Mouse (Mus musculus) CH12.LX (cell line): ENCODE data around the gene Zg16. TPM values are rescaled to one million over a fixed set of nuclear protein-coding genes. Genes with fewer than 3 reads are reported as not detected.

Source experiments
- DNase-seq: peaks from one replicate; pipeline ENCODE4 v3.0.0-alpha.2; 2013; ENCODE audit errors: extremely low read depth
- H3K27ac ChIP-seq: 2 replicates; pipeline ENCODE4 v1.5.1; 2012; ENCODE audit warnings: low read depth, mild to moderate bottlenecking, control low read depth, moderate library complexity; ENCODE audit not compliant: insufficient read depth
- H3K27me3 ChIP-seq: replicated peaks from 2 replicates; pipeline ENCODE3; 2012; ENCODE audit warnings: inconsistent platforms
- H3K36me3 ChIP-seq, 2 experiments: replicated peaks in 1 of 2; 2 replicates each; pipeline versions ENCODE3 to v1.6.1; 2012; ENCODE audit warnings: inconsistent platforms in 1 of 2, low read length in 1 of 2, mild to moderate bottlenecking in 1 of 2, mixed read lengths in 1 of 2, moderate library complexity in 1 of 2; ENCODE audit not compliant: control insufficient read depth in 1 of 2, insufficient read depth in 1 of 2
- H3K4me1 ChIP-seq, 2 experiments: 2 replicates each; pipeline ENCODE4 v1.6.1; 2012; ENCODE audit warnings: inconsistent platforms in 1 of 2, moderate library complexity in 1 of 2; ENCODE audit not compliant: insufficient read depth in 2 of 2, control insufficient read depth in 1 of 2
- H3K4me2 ChIP-seq: 2 replicates; pipeline ENCODE4 v1.6.1; 2012; ENCODE audit warnings: low read depth, mild to moderate bottlenecking, control low read depth; ENCODE audit not compliant: poor library complexity, insufficient read depth, severe bottlenecking
- H3K4me3 ChIP-seq, 3 experiments: fragments of 150-350 bp in 1 of 3; sonication (generic) in 1 of 3; replicated peaks in 1 of 3; 2 replicates each; pipeline versions ENCODE3 to v1.5.1; 2011 to 2012; ENCODE audit warnings: low read depth in 2 of 3, low read length in 2 of 3, mild to moderate bottlenecking in 2 of 3, moderate library complexity in 2 of 3, control low read depth in 1 of 3, improper control_type of control experiment in 1 of 3, inconsistent platforms in 1 of 3, mixed read lengths in 1 of 3; ENCODE audit not compliant: poor library complexity in 1 of 3
- H3K79me2 ChIP-seq: replicated peaks from 2 replicates; pipeline ENCODE4 v1.6.1; 2012; ENCODE audit warnings: mild to moderate bottlenecking, moderate library complexity; ENCODE audit not compliant: control insufficient read depth, poor library complexity, insufficient read depth, severe bottlenecking; ENCODE audit errors: extremely low read depth
- H3K9ac ChIP-seq: 2 replicates; pipeline ENCODE4 v1.6.1; 2012; ENCODE audit warnings: low read depth, mild to moderate bottlenecking, control low read depth, moderate library complexity; ENCODE audit not compliant: insufficient read depth
- H3K9me3 ChIP-seq: replicated peaks from 2 replicates; pipeline ENCODE3; 2012; ENCODE audit warnings: low read length, inconsistent platforms, mixed read lengths
- BHLHE40 ChIP-seq: IDR thresholded peaks from 2 replicates; pipeline ENCODE4 v1.6.1; 2011; ENCODE audit warnings: mild to moderate bottlenecking, low read depth, low read length, improper control_type of control experiment
- CHD1 ChIP-seq: IDR thresholded peaks from 2 replicates; pipeline ENCODE4 v1.6.1; 2012; ENCODE audit warnings: low read depth, low read length, improper control_type of control experiment, inconsistent platforms
- CHD2 ChIP-seq: IDR thresholded peaks from 2 replicates; pipeline ENCODE4 v1.6.1; 2011; ENCODE audit warnings: low read length, improper control_type of control experiment
- CTCF ChIP-seq, 2 experiments: IDR thresholded peaks in 1 of 2; conservative IDR thresholded peaks in 1 of 2; 2 replicates each; pipeline ENCODE4 v1.5.1; 2011 to 2012; ENCODE audit warnings: low read depth in 2 of 2, low read length in 2 of 2, improper control_type of control experiment in 1 of 2, inconsistent platforms in 1 of 2, mild to moderate bottlenecking in 1 of 2, moderate library complexity in 1 of 2
- E2F4 ChIP-seq: IDR thresholded peaks from 2 replicates; pipeline ENCODE4 v1.6.1; 2011; ENCODE audit warnings: low read depth, low read length, improper control_type of control experiment; ENCODE audit not compliant: insufficient replicate concordance
- ELF1 ChIP-seq: IDR thresholded peaks from 2 replicates; pipeline ENCODE4 v1.6.1; 2014; ENCODE audit warnings: low read depth, mild to moderate bottlenecking, inconsistent platforms, low read length, improper control_type of control experiment
- EP300 ChIP-seq: IDR thresholded peaks from 2 replicates; pipeline ENCODE4 v1.6.1; 2011; ENCODE audit warnings: low read length, improper control_type of control experiment
- ETS1 ChIP-seq: conservative IDR thresholded peaks from 2 replicates; pipeline ENCODE4 v1.6.1; 2012; ENCODE audit warnings: low read depth, mild to moderate bottlenecking, inconsistent platforms, low read length, improper control_type of control experiment, moderate library complexity
- GABPA ChIP-seq: IDR thresholded peaks from 2 replicates; pipeline ENCODE4 v1.6.1; 2012; ENCODE audit warnings: low read depth, low read length, improper control_type of control experiment, inconsistent platforms; ENCODE audit not compliant: insufficient replicate concordance
- HCFC1 ChIP-seq: IDR thresholded peaks from 2 replicates; pipeline ENCODE4 v1.6.1; 2012; ENCODE audit warnings: low read depth, mild to moderate bottlenecking, inconsistent platforms, low read length, improper control_type of control experiment
- IRF4 ChIP-seq: IDR thresholded peaks from 2 replicates; pipeline ENCODE4 v1.6.1; 2014; ENCODE audit warnings: low read depth, mild to moderate bottlenecking, inconsistent platforms, low read length, improper control_type of control experiment
- JUN ChIP-seq: IDR thresholded peaks from 2 replicates; pipeline ENCODE4 v1.6.1; 2011; ENCODE audit warnings: low read depth, mild to moderate bottlenecking, low read length, improper control_type of control experiment, moderate library complexity; ENCODE audit not compliant: insufficient read depth
- JUND ChIP-seq: conservative IDR thresholded peaks from 2 replicates; pipeline ENCODE4 v1.6.1; 2011; ENCODE audit warnings: low read depth, low read length, improper control_type of control experiment
- KAT2A ChIP-seq: IDR thresholded peaks from 2 replicates; pipeline ENCODE4 v1.6.1; 2012; ENCODE audit warnings: low read length, improper control_type of control experiment, inconsistent platforms; ENCODE audit not compliant: insufficient replicate concordance
- MAFK ChIP-seq: IDR thresholded peaks from 2 replicates; pipeline ENCODE4 v1.6.1; 2011; ENCODE audit warnings: low read length, improper control_type of control experiment; ENCODE audit not compliant: insufficient replicate concordance
- MAX ChIP-seq: IDR thresholded peaks from 2 replicates; pipeline ENCODE4 v1.6.1; 2011; ENCODE audit warnings: low read length, improper control_type of control experiment
- MAZ ChIP-seq: IDR thresholded peaks from 2 replicates; pipeline ENCODE4 v1.6.1; 2012; ENCODE audit warnings: low read depth, mild to moderate bottlenecking, inconsistent platforms, low read length, improper control_type of control experiment, moderate library complexity
- MEF2A ChIP-seq: IDR thresholded peaks from 2 replicates; pipeline ENCODE4 v1.6.1; 2014; ENCODE audit warnings: low read depth, mild to moderate bottlenecking, inconsistent platforms, low read length, improper control_type of control experiment, borderline replicate concordance
- MXI1 ChIP-seq: IDR thresholded peaks from 2 replicates; pipeline ENCODE4 v1.6.1; 2011; ENCODE audit warnings: mild to moderate bottlenecking, low read depth, low read length, improper control_type of control experiment
- MYC ChIP-seq: IDR thresholded peaks from 2 replicates; pipeline ENCODE4 v1.6.1; 2011; ENCODE audit warnings: low read depth, mild to moderate bottlenecking, improper control_type of control experiment, low read length
- NELFE ChIP-seq: IDR thresholded peaks from 2 replicates; pipeline ENCODE4 v1.6.1; 2011; ENCODE audit warnings: low read depth, low read length, improper control_type of control experiment
- NRF1 ChIP-seq: IDR thresholded peaks from 2 replicates; pipeline ENCODE4 v1.6.1; 2014; ENCODE audit warnings: low read depth, mild to moderate bottlenecking, inconsistent platforms, low read length, improper control_type of control experiment, moderate library complexity
- PAX5 ChIP-seq: IDR thresholded peaks from 2 replicates; pipeline ENCODE4 v1.6.1; 2012; ENCODE audit warnings: low read length, inconsistent platforms, mixed read lengths
- POLR2A ChIP-seq: IDR thresholded peaks from 2 replicates; pipeline ENCODE4 v1.6.1; 2011; ENCODE audit warnings: low read depth, mild to moderate bottlenecking, improper control_type of control experiment, low read length
- POLR2AphosphoS2 ChIP-seq: IDR thresholded peaks from 2 replicates; pipeline ENCODE4 v1.6.1; 2011; ENCODE audit warnings: low read depth, low read length, improper control_type of control experiment
- RAD21 ChIP-seq: IDR thresholded peaks from 2 replicates; pipeline ENCODE4 v1.6.1; 2011; ENCODE audit warnings: low read depth, mild to moderate bottlenecking, low read length, improper control_type of control experiment, moderate library complexity
- RCOR1 ChIP-seq: conservative IDR thresholded peaks from 2 replicates; pipeline ENCODE4 v1.6.1; 2012; ENCODE audit warnings: low read depth, mild to moderate bottlenecking, inconsistent platforms, low read length, improper control_type of control experiment
- SIN3A ChIP-seq: IDR thresholded peaks from 2 replicates; pipeline ENCODE4 v1.6.1; 2012; ENCODE audit warnings: low read length, improper control_type of control experiment, inconsistent platforms
- SMC3 ChIP-seq: IDR thresholded peaks from 2 replicates; pipeline ENCODE4 v1.6.1; 2011; ENCODE audit warnings: low read depth, low read length, improper control_type of control experiment
- TBP ChIP-seq: conservative IDR thresholded peaks from 2 replicates; pipeline ENCODE4 v1.6.1; 2011; ENCODE audit warnings: low read depth, low read length, improper control_type of control experiment
- TCF12 ChIP-seq: IDR thresholded peaks from 2 replicates; pipeline ENCODE4 v1.6.1; 2014; ENCODE audit warnings: low read depth, mild to moderate bottlenecking, inconsistent platforms, low read length, improper control_type of control experiment
- UBTF ChIP-seq: IDR thresholded peaks from 2 replicates; pipeline ENCODE4 v1.6.1; 2012; ENCODE audit warnings: low read depth, mild to moderate bottlenecking, inconsistent platforms, low read length, improper control_type of control experiment, moderate library complexity
- USF1 ChIP-seq: IDR thresholded peaks from 2 replicates; pipeline ENCODE4 v1.6.1; 2014; ENCODE audit warnings: low read depth, mild to moderate bottlenecking, inconsistent platforms, low read length, improper control_type of control experiment
- USF2 ChIP-seq: conservative IDR thresholded peaks from 2 replicates; pipeline ENCODE4 v1.6.1; 2011; ENCODE audit warnings: low read depth, low read length, improper control_type of control experiment
- ZC3H11A ChIP-seq: IDR thresholded peaks from 2 replicates; pipeline ENCODE4 v1.6.1; 2012; ENCODE audit warnings: low read depth, mild to moderate bottlenecking, inconsistent platforms, low read length, improper control_type of control experiment
- ZKSCAN1 ChIP-seq: IDR thresholded peaks from 2 replicates; pipeline ENCODE4 v1.6.1; 2012; ENCODE audit warnings: low read depth, inconsistent platforms, low read length, improper control_type of control experiment, borderline replicate concordance
- ZMIZ1 ChIP-seq: IDR thresholded peaks from 2 replicates; pipeline ENCODE4 v1.6.1; 2012; ENCODE audit warnings: low read depth, mild to moderate bottlenecking, inconsistent platforms, low read length, improper control_type of control experiment
- ZNF384 ChIP-seq: IDR thresholded peaks from 2 replicates; pipeline ENCODE4 v1.6.1; 2012; ENCODE audit warnings: low read depth, low read length, improper control_type of control experiment, inconsistent platforms
- dilution Hi-C: fragments of 300-500 bp; cut with MboI; formaldehyde crosslinking; loops from 2 replicates; pipeline ENCODE4 v1.14.3; 2020; ENCODE audit warnings: low sequenced_read_pairs; ENCODE audit not compliant: extremely low pct_unique_long_range_greater_than_20kb, extremely low pct_ligation_motif_present
- in situ Hi-C: fragments of 300-500 bp; cut with MboI; formaldehyde crosslinking; loops from 3 replicates; pipeline ENCODE4 v1.14.3; 2019; ENCODE audit warnings: low sequenced_read_pairs, low pct_ligation_motif_present, low pct_unique_long_range_greater_than_20kb, mixed read lengths
- polyA plus RNA-seq: library from polyadenylated mRNA; unstranded; fragments of >175 nt; gene quantifications from 2 replicates; pipeline ENCODE4 v1.2.1, GENCODE M21; 2012; ENCODE audit warnings: low read depth; ENCODE audit not compliant: insufficient read length
- total RNA-seq, 2 experiments: library from RNA; depleted of rRNA; stranded (reverse); fragments of 300-350 nt in 1 of 2; fragments of >200 nt in 1 of 2; gene quantifications; 2 replicates each; pipeline ENCODE4 v1.2.3; 2012 to 2014

Gene Zg16
- total and polyA plus RNA-seq, 3 experiments, result not detected

DNA sequence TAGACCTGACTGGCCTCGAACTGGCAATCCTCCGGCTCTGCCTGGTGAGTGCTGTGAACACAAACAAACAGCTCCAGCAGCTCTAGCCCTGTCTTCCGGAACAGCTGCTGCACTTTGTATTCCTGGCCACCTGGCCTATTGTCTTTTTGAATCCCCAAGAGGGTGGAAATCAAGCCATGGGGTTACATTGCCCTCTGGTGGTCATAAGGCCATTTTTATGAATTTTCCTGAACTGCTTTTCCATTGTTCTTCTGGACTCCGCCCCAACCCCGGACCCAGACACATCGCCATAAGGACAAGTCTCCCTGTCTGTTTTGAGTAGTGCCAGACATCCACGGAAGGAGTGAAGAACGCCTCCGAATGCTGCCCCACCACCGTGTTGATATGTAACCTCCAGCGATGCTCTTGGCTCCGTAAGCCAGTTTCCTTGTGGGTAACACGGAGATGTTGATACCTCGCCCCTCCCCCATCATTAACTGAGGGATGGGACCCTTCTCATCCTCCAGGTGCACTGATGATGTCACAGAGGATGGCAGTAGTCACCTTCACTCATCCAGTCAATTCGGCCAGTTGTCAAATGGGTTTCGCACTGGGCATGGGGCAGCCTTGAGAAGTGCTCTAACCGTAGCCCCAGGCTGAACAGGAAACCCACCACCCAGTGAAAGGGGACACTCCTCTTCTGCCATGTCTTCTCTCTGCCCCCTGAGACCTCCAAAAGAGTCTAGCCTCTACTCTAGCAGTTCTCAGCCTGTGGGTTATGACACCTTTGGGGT, 17.6 kb upstream of the Zg16 start:
- Histone ChIP-seq H3K27me3 (peaks cover 13% of the 10 kb centered on the region), H3K4me2 (peak overlapping the region; percentile 68), H3K4me1 (peaks cover 15 to 24% of the 10 kb centered on the region in 2 experiments), H3K79me2 (no peaks in the 10 kb centered on the region), H3K9me3 (no peaks in the 10 kb centered on the region), H3K4me3 (no peak overlapping the region), H3K27ac (no peak overlapping the region), H3K36me3 (no peaks in the 10 kb centered on the region), H3K9ac (no peak overlapping the region)
- TF ChIP-seq ZC3H11A (peak; percentile 76), USF1 (no peak), ZKSCAN1 (no peak), NRF1 (peak; percentile 14; the same call in 1 of the 2 replicates), PAX5 (no peak), E2F4 (no peak), RAD21 (peak; percentile 100), ETS1 (peak; percentile 66), HCFC1 (no peak), MAZ (no peak), MAX (no peak), ZMIZ1 (no peak), MYC (peak; percentile 57; the same call in 1 of the 2 replicates), CHD2 (no peak), ZNF384 (no peak), EP300 (no peak; the same call in 1 of the 2 replicates), TBP (no peak), KAT2A (0 out of 2 replicates have a peak, but pooled peaks have one; percentile 27), POLR2A (no peak), NELFE (no peak), RCOR1 (no peak), TCF12 (peak; percentile 92), CTCF (conservative IDR thresholded peaks at IDR 0.05 in 1 of 2, IDR thresholded peaks at IDR 0.05 in 1 of 2; ENCODE audit: low read depth in 2 of 2, low read length in 2 of 2) (peak; percentile 72 to 98), SIN3A (peak; percentile 93), JUN (no peak), POLR2AphosphoS2 (no peak), GABPA (no peak), ELF1 (peak; percentile 80), MEF2A (peak; percentile 58; the same call in 1 of the 2 replicates), UBTF (no peak), CHD1 (no peak), MAFK (no peak), JUND (no peak), SMC3 (peak; percentile 98), BHLHE40 (peak; percentile 48; the same call in 1 of the 2 replicates), USF2 (no peak), MXI1 (no peak), IRF4 (peak; percentile 61; the same call in 1 of the 2 replicates)
- dilution Hi-C loops, result no loop called here
- DNase-seq, result peak; percentile 88
- in situ Hi-C loops, result loop anchor here (5.0 to 10.0 kb wide), 2 partner anchors 570 to 658 kb away; no protein-coding TSS in a partner anchor
